Mouse (Mus musculus): ENCODE data around the gene Tekt5.

Gene Tekt5

GRCm38 (mm10) chr16:10394699-10395540 is at the start of gene Tekt5:
Gene Tekt5, minus strand, starts transcription at chr16:10395490.
- in situ Hi-C loops (cut with MboI, MseI), result loop anchor here (5.0 kb wide), 1 partner anchor 118 kb away; no protein-coding TSS in a partner anchor

GRCm38 (mm10) chr16:10443723-10444122 is 48.4 kb upstream of the Tekt5 start:
- in situ Hi-C loops (cut with MboI, MseI), result no loop called here

GRCm38 (mm10) chr16:10441761-10442160 is 46.5 kb upstream of the Tekt5 start:
- in situ Hi-C loops (cut with MboI, MseI), result no loop called here

- in situ Hi-C loops (cut with MboI, MseI), result no loop called here
Observed at GRCm38 (mm10) chr16:10441328-10441727, 46.0 kb upstream of the Tekt5 start.

GRCm38 (mm10) chr16:10438055-10438454 is 42.8 kb upstream of the Tekt5 start:
- in situ Hi-C loops (cut with MboI, MseI), result no loop called here

GRCm38 (mm10) chr16:10436166-10436565 is 40.9 kb upstream of the Tekt5 start:
- in situ Hi-C loops (cut with MboI, MseI), result no loop called here

GRCm38 (mm10) chr16:10433344-10433743 is 38.1 kb upstream of the Tekt5 start:
- in situ Hi-C loops (cut with MboI, MseI), result no loop called here

- in situ Hi-C loops (cut with MboI, MseI), result no loop called here
Observed at GRCm38 (mm10) chr16:10432387-10432786, 37.1 kb upstream of the Tekt5 start.

GRCm38 (mm10) chr16:10431911-10432310 is 36.6 kb upstream of the Tekt5 start:
- in situ Hi-C loops (cut with MboI, MseI), result no loop called here

GRCm38 (mm10) chr16:10420447-10421054 is 25.3 kb upstream of the Tekt5 start:
- in situ Hi-C loops (cut with MboI, MseI), result no loop called here

GRCm38 (mm10) chr16:10417723-10418259 is 22.5 kb upstream of the Tekt5 start:
- in situ Hi-C loops (cut with MboI, MseI), result loop anchor here (5.0 kb wide), 1 partner anchor 115 kb away; no protein-coding TSS in a partner anchor

- in situ Hi-C loops (cut with MboI, MseI), result loop anchor here (5.0 kb wide), 1 partner anchor 115 kb away; no protein-coding TSS in a partner anchor
Observed at GRCm38 (mm10) chr16:10416866-10417265, 21.6 kb upstream of the Tekt5 start.

GRCm38 (mm10) chr16:10415976-10416375 is 20.7 kb upstream of the Tekt5 start:
- in situ Hi-C loops (cut with MboI, MseI), result loop anchor here (5.0 kb wide), 1 partner anchor 116 kb away; no protein-coding TSS in a partner anchor

- in situ Hi-C loops (cut with MboI, MseI), result no loop called here
Observed at GRCm38 (mm10) chr16:10411764-10412746, 16.8 kb upstream of the Tekt5 start, which contains the start of gene Nubp1. Gene Nubp1, plus strand, starts transcription at chr16:10411948.

- in situ Hi-C loops (cut with MboI, MseI), result loop anchor here (5.0 kb wide), 1 partner anchor 122 kb away; no protein-coding TSS in a partner anchor
Observed at GRCm38 (mm10) chr16:10399160-10399559, 3.9 kb upstream of the Tekt5 start.

- in situ Hi-C loops (cut with MboI, MseI), result loop anchor here (5.0 kb wide), 1 partner anchor 121 kb away; no protein-coding TSS in a partner anchor
Observed at GRCm38 (mm10) chr16:10398755-10399154, 3.5 kb upstream of the Tekt5 start.

GRCm38 (mm10) chr16:10392587-10392986 is 2.7 kb downstream of the Tekt5 start:
- in situ Hi-C loops (cut with MboI, MseI), result no loop called here

- in situ Hi-C loops (cut with MboI, MseI), result no loop called here
Observed at GRCm38 (mm10) chr16:10388634-10389365, 6.5 kb downstream of the Tekt5 start.

- in situ Hi-C loops (cut with MboI, MseI), result no loop called here
Observed at GRCm38 (mm10) chr16:10385261-10385660, 10.0 kb downstream of the Tekt5 start.

GRCm38 (mm10) chr16:10384544-10384943 is 10.7 kb downstream of the Tekt5 start:
- in situ Hi-C loops (cut with MboI, MseI), result no loop called here
